Mouse (Mus musculus) stomach, embryonic 16.5 days (tissue): ENCODE results near the gene Apbb2. TPM values are rescaled to one million over a fixed set of nuclear protein-coding genes. Genes with fewer than 3 reads are reported as not detected.

Experiments used
- ATAC-seq: fragments of 200-750 bp; cut with Nextera tagmentation; 2 replicates; pipeline ENCODE4 v1.8.0; 2017; ENCODE audit warnings: moderate number of reproducible peaks, moderate TSS enrichment; ENCODE audit not compliant: insufficient read depth, low FRiP score
- H3K27ac ChIP-seq: fragments of 300-500 bp; sonication (generic); 2 replicates; pipeline ENCODE4 v1.5.1; 2014; ENCODE audit warnings: low read length
- H3K27me3 ChIP-seq: fragments of 300-500 bp; sonication (generic); 2 replicates; pipeline ENCODE4 v1.6.1; 2014; ENCODE audit warnings: low read length, control low read depth, mixed read lengths; ENCODE audit not compliant: control insufficient read depth, insufficient read depth
- H3K36me3 ChIP-seq: fragments of 300-500 bp; sonication (generic); 2 replicates; pipeline ENCODE4 v1.6.1; 2014; ENCODE audit warnings: low read length; ENCODE audit not compliant: control insufficient read depth, insufficient read depth
- H3K4me1 ChIP-seq: fragments of 300-500 bp; sonication (generic); 2 replicates; pipeline ENCODE4 v1.6.1; 2014; ENCODE audit warnings: low read length, control low read depth, mixed read lengths; ENCODE audit not compliant: control insufficient read depth, insufficient read depth
- H3K4me2 ChIP-seq: fragments of 300-500 bp; sonication (generic); 2 replicates; pipeline ENCODE4 v1.6.1; 2014; ENCODE audit warnings: low read depth, low read length, mixed read lengths
- H3K4me3 ChIP-seq: fragments of 300-500 bp; sonication (generic); replicated peaks from 2 replicates; pipeline ENCODE4 v1.5.1; 2014; ENCODE audit warnings: mild to moderate bottlenecking, low read length
- H3K9ac ChIP-seq: fragments of 300-500 bp; sonication (generic); 2 replicates; pipeline ENCODE4 v1.6.1; 2014; ENCODE audit warnings: low read length
- H3K9me3 ChIP-seq: fragments of 300-500 bp; sonication (generic); replicated peaks from 2 replicates; pipeline ENCODE4 v1.6.1; 2016; ENCODE audit warnings: low read length, control low read depth; ENCODE audit not compliant: control insufficient read depth
- WGBS: fragments of 180-500 bp; shearing (Covaris S2); extraction: QIAGEN DNeasy Blood & Tissue Kit; methylation state at CpG from one replicate; pipeline ENCODE4 v1.1.7; 2014; 5-methylcytosine and 5-hydroxymethylcytosine counted together
- polyA plus RNA-seq: library from polyadenylated mRNA; unstranded; fragments of >200 nt; fragmentation: Nextera tagmentation; extraction: Ambion mirVana; gene quantifications from 2 replicates; pipeline ENCODE4 v1.2.1, GENCODE M21; 2015

Gene Apbb2
- polyA plus RNA-seq, 1 experiment from 2014 or later, result 33.7 TPM

DNA sequence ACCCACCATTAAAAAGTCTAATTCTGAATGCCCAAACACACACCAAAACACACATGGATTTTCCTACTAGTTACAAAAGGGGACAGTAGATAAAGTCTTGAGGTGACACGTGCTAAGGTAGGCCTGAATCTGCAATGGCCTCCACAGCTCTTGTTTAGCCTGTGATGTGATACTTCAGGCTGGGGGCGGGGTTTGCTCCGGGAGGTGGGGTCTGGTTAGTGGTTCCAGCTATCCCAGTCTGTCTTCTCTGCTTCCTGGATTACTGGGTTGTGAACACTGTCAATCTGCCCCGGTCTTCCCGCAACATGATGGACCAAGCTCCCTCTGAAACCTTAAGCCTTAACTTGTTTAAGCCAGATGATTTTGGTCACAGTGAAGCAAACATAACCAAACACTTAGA, 210.0 kb downstream of the Apbb2 start:
- no peaks in the 10 kb centered on the region for H3K4me1 ChIP-seq
- H3K36me3 ChIP-seq, result no peaks in the 10 kb centered on the region
- WGBS, result 76% methylated on average over 5 of the region's 5 CpGs
- H3K4me2 ChIP-seq, result no peak overlapping the region
- ATAC-seq, result no peak
- H3K27ac ChIP-seq, result no peak overlapping the region
- H3K9ac ChIP-seq, result no peak overlapping the region
- H3K27me3 ChIP-seq, result no peaks in the 10 kb centered on the region
- no peaks in the 10 kb centered on the region for H3K9me3 ChIP-seq
- H3K4me3 ChIP-seq, result no peak overlapping the region

DNA sequence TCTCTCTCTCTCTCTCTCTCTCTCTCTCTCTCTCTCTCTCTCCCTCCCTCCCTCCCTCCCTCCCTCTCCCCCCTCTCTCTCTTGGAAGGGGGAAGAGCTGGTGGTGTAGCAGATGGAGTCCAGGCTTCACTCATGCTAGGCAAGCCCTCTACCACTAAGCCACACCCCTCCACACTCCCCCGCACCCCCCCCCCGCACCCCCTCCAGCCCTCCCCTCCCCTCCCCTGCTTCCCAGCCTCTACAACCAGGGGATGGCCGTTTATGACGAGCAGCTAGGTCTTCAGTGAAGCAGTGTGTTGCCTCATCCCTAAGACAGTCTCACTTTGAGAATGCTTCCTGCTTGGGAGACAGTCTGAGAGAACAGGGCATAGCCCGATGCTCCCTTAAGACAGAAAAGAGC, 210.6 kb downstream of the Apbb2 start:
- no peak overlapping the region for H3K4me3 ChIP-seq
- no peaks in the 10 kb centered on the region for H3K27me3 ChIP-seq
- ATAC-seq, result no peak
- no peaks in the 10 kb centered on the region for H3K9me3 ChIP-seq
- WGBS, result 50% methylated on average over 3 of the region's 5 CpGs
- H3K4me1 ChIP-seq, result no peaks in the 10 kb centered on the region
- H3K36me3 ChIP-seq, result no peaks in the 10 kb centered on the region
- H3K27ac ChIP-seq, result no peak overlapping the region
- H3K4me2 ChIP-seq, result no peak overlapping the region
- no peak overlapping the region for H3K9ac ChIP-seq

DNA sequence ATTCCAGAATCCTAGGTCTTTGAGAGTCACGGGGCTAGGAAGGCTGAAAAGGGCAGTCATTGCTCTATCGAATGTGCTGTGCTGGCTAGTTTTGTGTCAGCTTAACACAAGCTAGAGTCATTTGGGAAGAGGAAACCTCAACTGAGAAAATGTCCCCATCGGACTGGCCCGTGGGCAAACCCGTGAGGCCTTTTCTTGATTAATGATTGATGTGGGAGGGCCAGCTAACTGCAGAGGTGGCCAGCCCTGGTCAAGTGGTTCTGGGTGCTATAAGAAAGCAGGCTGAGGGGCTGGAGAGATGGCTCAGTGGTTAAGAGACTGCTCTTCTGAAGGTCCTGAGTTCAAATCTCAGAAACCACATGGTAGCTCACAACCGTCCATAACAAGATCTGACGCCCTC, 212.2 kb downstream of the Apbb2 start:
- Histone ChIP-seq H3K4me1 (no peaks in the 10 kb centered on the region), H3K4me3 (no peak overlapping the region), H3K4me2 (no peak overlapping the region), H3K27ac (no peak overlapping the region), H3K27me3 (no peaks in the 10 kb centered on the region), H3K9me3 (no peaks in the 10 kb centered on the region), H3K36me3 (no peaks in the 10 kb centered on the region), H3K9ac (no peak overlapping the region)
- 86% methylated on average over 7 of the region's 7 CpGs for WGBS
- no peak for ATAC-seq

DNA sequence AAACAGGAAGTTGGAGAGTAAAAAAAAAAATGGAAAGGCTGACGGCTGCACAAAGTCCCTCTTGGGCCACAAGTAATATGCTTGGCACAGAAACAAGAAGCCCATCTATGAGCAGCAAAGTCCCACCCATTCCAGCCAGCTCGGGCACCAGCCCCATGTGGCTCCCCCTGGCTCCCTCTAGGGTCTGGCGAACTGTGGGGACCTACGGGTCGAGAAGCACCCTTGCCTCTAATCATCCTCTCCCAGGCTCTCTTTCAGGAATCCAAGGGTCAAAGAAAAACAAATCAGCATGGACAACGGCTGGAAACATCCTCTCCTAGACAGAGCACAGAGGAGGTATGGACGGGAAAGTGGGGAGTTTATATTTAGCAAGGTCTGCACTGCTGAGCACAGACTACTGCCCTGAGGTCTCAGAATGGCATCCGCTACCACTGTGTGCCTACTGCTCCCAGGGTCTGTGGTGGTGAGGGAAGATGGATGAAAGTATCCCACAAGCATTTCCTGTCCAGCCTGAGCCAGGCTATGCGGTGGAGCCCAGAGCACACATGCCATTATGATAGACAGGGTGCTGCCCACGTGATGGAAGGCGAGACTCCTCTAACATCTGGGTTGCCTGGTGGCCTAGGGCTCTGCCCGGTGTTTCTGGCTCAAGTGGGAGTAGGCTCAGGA, 212.7 kb downstream of the Apbb2 start:
- no peaks in the 10 kb centered on the region for H3K27me3 ChIP-seq
- no peaks in the 10 kb centered on the region for H3K9me3 ChIP-seq
- no peak overlapping the region for H3K27ac ChIP-seq
- no peaks in the 10 kb centered on the region for H3K4me1 ChIP-seq
- H3K4me2 ChIP-seq, result no peak overlapping the region
- H3K4me3 ChIP-seq, result no peak overlapping the region
- H3K36me3 ChIP-seq, result no peaks in the 10 kb centered on the region
- 68% methylated on average over 12 of the region's 12 CpGs for WGBS
- no peak overlapping the region for H3K9ac ChIP-seq
- no peak for ATAC-seq

DNA sequence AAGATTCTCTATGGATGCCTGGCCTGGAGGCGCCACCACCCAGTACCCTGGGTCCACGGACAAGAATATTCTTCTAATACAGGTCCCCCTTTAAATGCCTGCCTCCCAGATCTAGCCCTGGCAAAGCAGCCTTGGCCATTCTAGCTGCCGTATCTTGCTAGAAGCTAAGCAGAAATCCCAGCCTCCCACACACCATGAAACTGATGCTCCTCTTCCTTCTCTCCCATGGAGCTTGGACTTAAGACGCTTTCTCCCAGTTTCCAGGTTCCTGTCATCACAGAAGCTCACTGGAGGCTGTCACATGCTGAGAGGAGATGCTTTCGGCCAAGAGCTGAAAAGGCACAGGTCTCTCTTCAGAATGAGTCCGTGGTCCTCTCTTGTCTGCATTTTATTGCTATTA, 213.3 kb downstream of the Apbb2 start:
- Histone ChIP-seq H3K4me1 (no peaks in the 10 kb centered on the region), H3K4me3 (no peak overlapping the region), H3K9ac (no peak overlapping the region), H3K36me3 (no peaks in the 10 kb centered on the region), H3K9me3 (no peaks in the 10 kb centered on the region), H3K4me2 (no peak overlapping the region), H3K27ac (no peak overlapping the region), H3K27me3 (no peaks in the 10 kb centered on the region)
- WGBS, result 83% methylated on average over 6 of the region's 6 CpGs
- ATAC-seq, result no peak

DNA sequence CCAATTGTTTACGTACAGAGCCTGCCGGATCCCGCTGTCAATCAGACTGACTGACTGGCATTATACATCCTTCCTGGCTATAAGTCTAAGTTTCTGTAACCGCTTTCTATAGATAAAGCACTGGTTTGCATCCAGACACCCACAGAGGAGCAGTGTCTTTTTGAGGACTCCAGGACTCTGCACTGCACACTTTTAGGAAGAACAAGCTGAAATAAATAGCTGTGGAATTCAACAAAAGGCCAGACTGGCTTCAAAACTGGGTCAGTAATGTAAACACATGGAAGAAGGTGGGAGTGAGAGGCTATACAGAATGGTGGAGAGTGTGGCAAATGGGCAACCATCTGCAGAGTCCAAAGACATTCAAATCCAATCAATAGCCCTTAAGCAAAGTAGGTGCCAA, 218.0 kb downstream of the Apbb2 start:
- Histone ChIP-seq H3K36me3 (no peaks in the 10 kb centered on the region), H3K4me3 (no peak overlapping the region), H3K4me1 (peaks cover 4% of the 10 kb centered on the region; the same call in 1 of the 2 replicates), H3K27ac (no peak overlapping the region), H3K27me3 (no peaks in the 10 kb centered on the region), H3K4me2 (no peak overlapping the region), H3K9ac (no peak overlapping the region), H3K9me3 (no peaks in the 10 kb centered on the region)
- WGBS, result 77% methylated on average over 4 of the region's 4 CpGs
- ATAC-seq, result no peak

DNA sequence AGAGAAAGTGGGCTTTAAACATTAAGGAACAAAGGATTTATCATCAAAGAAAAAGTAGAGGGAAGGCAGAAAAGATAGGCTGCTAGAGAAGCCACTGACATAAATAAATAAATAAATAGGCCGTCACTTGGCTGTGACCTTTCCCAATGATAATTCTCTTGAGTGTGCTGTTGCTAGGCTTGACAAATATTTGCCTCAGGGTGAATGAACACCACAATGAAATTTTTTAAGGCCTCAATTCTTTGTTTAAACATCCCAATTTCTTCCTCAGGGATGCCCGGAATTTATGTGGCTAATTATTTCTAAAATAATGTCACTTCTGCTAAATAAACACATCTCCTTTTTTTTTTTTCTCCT, 219.3 kb downstream of the Apbb2 start:
- no peak overlapping the region for H3K27ac ChIP-seq
- WGBS, result 47% methylated on average over 2 of the region's 2 CpGs
- no peak overlapping the region for H3K4me2 ChIP-seq
- H3K4me3 ChIP-seq, result no peak overlapping the region
- no peak for ATAC-seq
- no peaks in the 10 kb centered on the region for H3K27me3 ChIP-seq
- no peaks in the 10 kb centered on the region for H3K9me3 ChIP-seq
- H3K9ac ChIP-seq, result no peak overlapping the region
- H3K36me3 ChIP-seq, result no peaks in the 10 kb centered on the region
- peaks cover 4% of the 10 kb centered on the region; the same call in 1 of the 2 replicates for H3K4me1 ChIP-seq

DNA sequence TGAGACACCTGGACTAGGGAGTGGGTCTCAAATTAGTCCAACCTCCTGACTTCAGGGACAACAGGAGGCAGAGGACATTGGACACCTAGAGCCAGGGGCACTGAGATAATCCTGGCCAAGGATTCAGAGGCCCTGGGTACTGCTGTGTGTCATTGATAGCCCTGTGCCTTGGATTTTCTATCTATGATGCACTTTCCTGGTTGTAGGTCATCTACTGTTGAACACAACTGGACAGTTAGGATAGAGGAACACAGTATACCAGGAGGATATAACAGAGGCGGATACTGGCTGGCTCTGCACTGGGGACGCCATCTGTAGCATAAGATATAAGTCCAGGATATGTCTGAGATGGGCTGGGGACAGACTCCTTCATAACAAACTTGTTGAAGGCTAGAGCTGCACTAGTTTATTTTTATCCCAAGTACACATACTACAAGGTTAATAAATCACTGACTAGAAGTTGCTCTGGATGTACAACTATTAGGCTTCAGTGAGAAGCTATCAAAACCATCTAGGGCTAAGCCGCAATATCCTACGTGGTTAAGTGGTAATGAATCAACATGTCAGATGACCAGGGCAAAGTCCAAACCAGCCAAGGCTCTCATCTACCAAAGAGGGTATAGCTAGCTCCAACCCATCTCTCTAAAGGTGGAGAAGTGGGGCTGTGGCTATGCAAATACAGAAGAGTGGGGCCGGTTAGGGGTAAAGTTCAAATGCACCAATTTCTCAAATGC, 219.9 kb downstream of the Apbb2 start:
- H3K4me1 ChIP-seq, result peaks cover 4% of the 10 kb centered on the region; the same call in 1 of the 2 replicates
- H3K27me3 ChIP-seq, result no peaks in the 10 kb centered on the region
- no peak overlapping the region for H3K4me2 ChIP-seq
- no peak overlapping the region for H3K9ac ChIP-seq
- no peak overlapping the region for H3K27ac ChIP-seq
- peak; percentile 66; the same call in 1 of the 2 replicates for ATAC-seq
- H3K4me3 ChIP-seq, result no peak overlapping the region
- no peaks in the 10 kb centered on the region for H3K36me3 ChIP-seq
- WGBS, result 65% methylated on average over 5 of the region's 5 CpGs
- H3K9me3 ChIP-seq, result no peaks in the 10 kb centered on the region

DNA sequence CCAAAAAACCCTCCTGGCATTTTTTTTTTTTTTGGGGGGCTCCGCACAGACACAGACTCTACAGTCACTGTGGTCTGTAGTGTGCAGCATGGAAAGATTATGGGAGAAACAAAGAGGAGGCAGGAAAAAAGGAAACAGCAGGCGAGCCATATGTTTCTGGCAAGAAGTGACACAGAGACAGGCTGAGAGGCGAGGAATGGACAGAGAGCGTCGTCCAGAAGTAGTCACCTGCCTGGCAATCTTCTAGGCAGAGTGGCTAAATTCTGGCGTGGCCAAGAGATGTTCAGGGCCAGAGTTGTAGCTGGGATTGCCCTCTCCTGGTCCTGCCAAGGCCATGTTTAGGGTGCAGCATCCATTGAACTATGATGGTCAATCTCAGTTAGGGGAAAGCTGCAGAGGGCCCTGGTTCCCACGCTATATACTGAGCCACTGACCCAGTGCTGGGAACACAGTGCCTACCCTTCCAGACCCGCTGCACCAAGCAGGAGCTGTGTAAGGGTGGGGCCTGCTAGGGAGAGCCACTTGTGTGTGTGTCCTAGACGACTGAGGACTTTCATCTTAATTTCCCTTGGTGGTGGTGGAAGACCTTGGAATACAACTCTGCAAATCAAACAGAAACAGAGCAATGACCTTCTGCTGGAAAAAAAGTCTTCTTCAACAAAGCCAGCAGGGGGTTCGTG, 224.7 kb downstream of the Apbb2 start:
- Histone ChIP-seq H3K4me3 (no peak overlapping the region), H3K9me3 (no peaks in the 10 kb centered on the region), H3K9ac (no peak overlapping the region), H3K4me1 (peaks cover under 1% of the 10 kb centered on the region; the same call in 1 of the 2 replicates), H3K4me2 (no peak overlapping the region), H3K36me3 (no peaks in the 10 kb centered on the region), H3K27me3 (no peaks in the 10 kb centered on the region), H3K27ac (no peak overlapping the region)
- ATAC-seq, result no peak
- WGBS, result 83% methylated on average over 10 of the region's 10 CpGs
